Mouse (Mus musculus) ES-E14 (cell line): ENCODE results near the gene Wdr63. TPM values are rescaled to one million over a fixed set of nuclear protein-coding genes. Genes with fewer than 3 reads are reported as not detected.
A peak's percentile ranks its signal among the peaks of the same experiment; 100 is the strongest.

ENCODE experiments used
- DNase-seq: peaks from one replicate; pipeline ENCODE4 v3.0.0-alpha.2; 2013; ENCODE audit warnings: low read depth, low spot score
- H3K27ac ChIP-seq: 2 replicates; pipeline ENCODE4 v1.5.1; 2012; ENCODE audit warnings: low read depth, mild to moderate bottlenecking, low read length, moderate library complexity, mixed read lengths; ENCODE audit not compliant: poor library complexity, insufficient read depth, severe bottlenecking
- H3K36me3 ChIP-seq: 2 replicates; pipeline ENCODE4 v1.6.1; 2012; ENCODE audit warnings: mild to moderate bottlenecking, low read length, moderate library complexity, mixed read lengths; ENCODE audit not compliant: control insufficient read depth, poor library complexity, insufficient read depth, severe bottlenecking
- H3K4me1 ChIP-seq, 2 experiments: fragments of 150-350 bp in 1 of 2; sonication (generic) in 1 of 2; 2 replicates each; pipeline ENCODE4 v1.6.1; 2012; ENCODE audit warnings: low read length in 2 of 2, mild to moderate bottlenecking in 1 of 2, mixed read lengths in 1 of 2; ENCODE audit not compliant: control insufficient read depth in 2 of 2, insufficient read depth in 2 of 2, poor library complexity in 1 of 2
- H3K4me3 ChIP-seq, 2 experiments: fragments of 150-350 bp in 1 of 2; sonication (generic) in 1 of 2; 2 replicates each; pipeline ENCODE4 v1.5.1; 2012; ENCODE audit warnings: low read length in 2 of 2, low read depth in 1 of 2, mild to moderate bottlenecking in 1 of 2, mixed read lengths in 1 of 2; ENCODE audit not compliant: insufficient read depth in 1 of 2, poor library complexity in 1 of 2, severe bottlenecking in 1 of 2
- H3K9ac ChIP-seq: 2 replicates; pipeline ENCODE4 v1.6.1; 2012; ENCODE audit warnings: low read depth, mild to moderate bottlenecking, low read length, mixed read lengths; ENCODE audit not compliant: poor library complexity, insufficient read depth, severe bottlenecking
- H3K9me3 ChIP-seq: fragments of 150-350 bp; sonication (generic); 2 replicates; pipeline ENCODE4 v1.6.1; 2012; ENCODE audit warnings: low read depth, mild to moderate bottlenecking, low read length; ENCODE audit not compliant: control insufficient read depth, insufficient read depth
- CHD2 ChIP-seq: IDR thresholded peaks from 2 replicates; pipeline ENCODE4 v1.6.1; 2014; ENCODE audit warnings: mild to moderate bottlenecking, low read depth, low read length, inconsistent platforms
- HCFC1 ChIP-seq: IDR thresholded peaks from 2 replicates; pipeline ENCODE4 v1.6.1; 2012; ENCODE audit warnings: low read length, inconsistent platforms, borderline replicate concordance; ENCODE audit not compliant: insufficient read depth
- MAFK ChIP-seq: IDR thresholded peaks from 2 replicates; pipeline ENCODE4 v1.6.1; 2014; ENCODE audit warnings: mild to moderate bottlenecking, low read depth, low read length, inconsistent platforms; ENCODE audit not compliant: insufficient read depth
- ZC3H11A ChIP-seq: IDR thresholded peaks from 2 replicates; pipeline ENCODE4 v1.6.1; 2012; ENCODE audit warnings: low read depth, mild to moderate bottlenecking, inconsistent platforms, low read length, borderline replicate concordance
- ZNF384 ChIP-seq: IDR thresholded peaks from 2 replicates; pipeline ENCODE4 v1.6.1; 2012; ENCODE audit warnings: low read depth, low read length, inconsistent platforms
- in situ Hi-C, 2 experiments: fragments of 600-800 bp; cut with MboI; formaldehyde crosslinking; loops; one replicate each; pipeline ENCODE4 v1.15.1; 2025; ENCODE audit warnings: low sequenced_read_pairs in 2 of 2, inconsistent platforms in 1 of 2; ENCODE audit not compliant: unreplicated experiment in 2 of 2
- total RNA-seq: library from RNA; depleted of rRNA; stranded (reverse); fragments of 300-350 nt; gene quantifications from 2 replicates; pipeline ENCODE4 v1.2.3, GENCODE M21; 2012

Gene Wdr63
- total RNA-seq, 1 experiment = 0.67 TPM

- DNase-seq = no peak
- no peaks in the 10 kb centered on the region for H3K4me1 ChIP-seq
- in situ Hi-C loops = no loop called here
- TF ChIP-seq ZNF384 = no peak
- no peak for TF ChIP-seq ZC3H11A
- no peak for TF ChIP-seq CHD2
- no peak for TF ChIP-seq HCFC1
- no peak for TF ChIP-seq MAFK
- H3K9me3 ChIP-seq = no peaks in the 10 kb centered on the region
- no peaks in the 10 kb centered on the region for H3K36me3 ChIP-seq
- H3K9ac ChIP-seq = no peak overlapping the region
- H3K27ac ChIP-seq = no peak overlapping the region
- H3K4me3 ChIP-seq = no peak overlapping the region
Observed at GRCm38 (mm10) chr3:146123464-146123825, 15.5 kb upstream of the Wdr63 start.

GRCm38 (mm10) chr3:146122807-146123463, 15.0 kb upstream of the Wdr63 start:
- Histone ChIP-seq H3K36me3 (no peaks in the 10 kb centered on the region), H3K4me3 (no peak overlapping the region), H3K4me1 (no peaks in the 10 kb centered on the region), H3K9ac (no peak overlapping the region), H3K27ac (no peak overlapping the region), H3K9me3 (no peaks in the 10 kb centered on the region)
- no peak for TF ChIP-seq ZNF384
- no peak for TF ChIP-seq HCFC1
- no peak for TF ChIP-seq CHD2
- no peak for TF ChIP-seq ZC3H11A
- TF ChIP-seq MAFK = no peak
- in situ Hi-C loops = no loop called here
- DNase-seq = no peak

GRCm38 (mm10) chr3:146122125-146122420, 14.1 kb upstream of the Wdr63 start:
- no peak for DNase-seq
- Histone ChIP-seq H3K4me1 (peaks cover 0 to 1% of the 10 kb centered on the region in 2 experiments; a peak in 1 of 4 replicates), H3K9me3 (no peaks in the 10 kb centered on the region), H3K9ac (no peak overlapping the region), H3K27ac (no peak overlapping the region), H3K4me3 (peak overlapping the region in 1 of 2 experiments; percentile 20; a peak in 1 of 4 replicates), H3K36me3 (no peaks in the 10 kb centered on the region)
- in situ Hi-C loops = no loop called here
- TF ChIP-seq ZNF384 (peak; percentile 70; the same call in 1 of the 2 replicates), MAFK (no peak)

GRCm38 (mm10) chr3:146121310-146122124, 13.6 kb upstream of the Wdr63 start:
- H3K4me3 ChIP-seq = peak overlapping the region; percentile 20 to 43
- peak; percentile 24 for DNase-seq
- TF ChIP-seq MAFK (no peak), CHD2 (no peak), ZC3H11A (no peak), HCFC1 (no peak), ZNF384 (no peak; the same call in 1 of the 2 replicates)
- H3K4me1 ChIP-seq = peaks cover 0 to 2% of the 10 kb centered on the region in 2 experiments; a peak in 1 of 4 replicates
- peak overlapping the region; percentile 20; the same call in 1 of the 2 replicates for H3K9ac ChIP-seq
- H3K27ac ChIP-seq = no peak overlapping the region
- no peaks in the 10 kb centered on the region for H3K9me3 ChIP-seq
- in situ Hi-C loops = no loop called here
- H3K36me3 ChIP-seq = no peaks in the 10 kb centered on the region
